Mouse (Mus musculus): ENCODE measurements around the gene Ccnd3. TPM values are rescaled to one million over a fixed set of nuclear protein-coding genes. Genes with fewer than 3 reads are reported as not detected.

Ccnd3 gene
- polyA plus RNA-seq, 1 experiment from 2014 or later = 1,146 TPM

GRCm38 (mm10) chr17:47512956-47513775 is 8.3 kb downstream of the Ccnd3 start:
- DNase-seq (ENCODE audit: low spot score) = peak; percentile 79

DNA sequence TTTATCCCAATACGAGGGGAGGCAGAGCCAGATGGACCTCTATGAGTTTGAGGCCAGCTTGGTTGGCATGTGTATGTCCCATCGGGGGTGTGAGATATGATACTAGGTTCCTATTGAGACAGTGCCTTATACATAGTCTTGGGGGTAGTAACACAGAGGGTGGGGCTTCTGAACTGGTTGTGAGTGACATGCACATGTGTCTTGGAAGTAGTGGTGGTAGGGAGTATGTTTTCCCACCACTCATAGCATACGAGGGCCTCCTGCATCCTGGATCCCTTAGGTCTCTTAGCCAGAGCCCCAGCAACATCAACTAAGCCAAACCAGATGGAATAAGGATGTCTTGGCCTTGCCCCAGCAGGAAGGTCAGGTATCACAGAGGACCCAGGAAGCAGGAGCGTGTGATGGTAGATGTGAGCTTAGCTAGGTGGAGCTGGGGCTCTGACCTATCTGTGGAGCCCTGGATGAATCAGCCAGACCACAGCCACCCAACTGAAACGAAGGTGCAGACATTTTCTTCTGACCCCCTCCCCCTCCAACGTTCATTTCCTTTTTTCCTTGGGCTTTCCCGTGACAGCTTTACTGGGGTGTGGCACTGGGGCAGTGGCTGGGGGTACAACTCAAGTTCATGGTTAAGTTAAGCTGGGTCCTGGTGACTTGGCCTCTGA is 10.5 kb downstream of the Ccnd3 start:
- DNase-seq (ENCODE audit: low spot score) = peak; percentile 2

- peak; percentile 36 for DNase-seq (ENCODE audit: low spot score)
Observed at GRCm38 (mm10) chr17:47516232-47516631, 11.4 kb downstream of the Ccnd3 start.

DNA sequence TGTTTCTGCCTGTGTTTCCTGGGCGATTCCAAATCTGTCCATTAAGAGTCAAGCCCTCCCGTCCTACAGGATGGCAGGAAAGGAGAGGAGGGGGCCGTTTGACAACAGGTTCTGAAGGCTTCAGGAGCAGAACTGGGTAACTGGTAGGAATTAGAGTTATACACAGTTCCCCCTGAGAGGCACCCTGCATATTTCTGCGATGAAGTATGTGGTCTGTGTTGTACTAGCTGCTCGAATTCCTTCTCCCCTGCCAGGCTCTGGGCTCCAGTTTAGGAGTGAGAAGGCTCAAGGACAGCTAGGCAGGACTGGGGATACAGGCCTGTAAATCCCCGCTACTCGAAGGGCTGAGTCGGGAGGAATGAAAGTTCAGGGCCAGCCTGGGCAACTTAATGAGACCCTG is 13.4 kb downstream of the Ccnd3 start:
- peak; percentile 6 for DNase-seq (ENCODE audit: low spot score)

DNA sequence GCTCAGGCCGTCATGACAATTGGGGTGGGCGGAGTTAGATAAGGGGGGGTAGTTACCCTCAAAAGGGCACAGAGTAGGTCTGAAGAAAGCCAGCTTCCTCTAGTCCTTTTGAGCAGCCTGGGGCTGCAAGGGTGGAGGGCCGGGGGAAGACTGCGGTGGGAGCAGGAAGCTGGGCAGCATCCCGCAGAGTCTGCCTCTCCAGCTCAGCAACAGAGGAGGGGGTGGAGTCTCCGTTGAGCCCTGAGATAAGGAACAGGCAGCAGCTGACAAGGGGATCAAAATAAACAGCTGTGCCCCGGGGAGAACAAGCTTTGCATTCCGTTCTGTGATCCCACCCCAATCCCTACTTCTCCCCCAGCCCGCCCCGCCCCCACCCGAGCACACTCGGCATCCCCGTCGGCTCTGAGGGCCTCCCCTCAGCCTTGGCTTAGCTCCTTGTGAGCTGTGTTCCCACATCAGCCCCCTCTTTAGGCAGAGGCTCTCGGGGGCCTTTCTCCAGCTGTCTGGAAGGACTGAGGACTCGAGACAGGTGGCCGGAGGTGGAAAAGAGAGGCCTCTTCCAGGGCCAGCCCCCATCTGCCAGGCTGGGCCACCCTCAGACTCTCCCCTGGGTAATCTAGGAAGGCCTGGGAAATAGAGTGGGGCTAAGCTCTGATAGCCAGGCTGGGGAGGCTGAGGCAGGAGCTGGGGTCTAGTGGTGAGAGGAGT is 16.9 kb downstream of the Ccnd3 start:
- DNase-seq (ENCODE audit: low spot score) = peak; percentile 95

DNA sequence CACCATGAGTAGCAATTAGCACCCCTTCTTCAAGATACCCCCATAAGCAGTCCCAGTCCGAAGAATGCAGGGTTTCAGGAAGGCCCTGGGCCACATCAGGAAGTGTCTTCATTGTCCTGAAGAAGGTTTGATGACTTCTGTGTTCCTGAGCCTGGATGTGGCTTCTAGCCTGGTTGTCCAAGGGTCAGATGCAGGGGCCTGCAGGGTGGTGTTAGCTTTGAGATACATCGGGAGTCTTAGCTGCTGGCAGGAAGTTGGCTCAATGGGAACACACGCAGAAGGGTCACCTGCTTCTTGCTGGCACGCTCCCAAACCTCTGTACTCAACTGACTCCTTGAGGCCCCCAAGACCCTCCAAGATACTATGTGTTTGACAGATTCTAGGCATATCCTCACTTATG is 17.7 kb downstream of the Ccnd3 start:
- DNase-seq (ENCODE audit: low spot score) = peak; percentile 23

GRCm38 (mm10) chr17:47523211-47523682 is 18.4 kb downstream of the Ccnd3 start:
- peak; percentile 41 for DNase-seq (ENCODE audit: low spot score)

DNA sequence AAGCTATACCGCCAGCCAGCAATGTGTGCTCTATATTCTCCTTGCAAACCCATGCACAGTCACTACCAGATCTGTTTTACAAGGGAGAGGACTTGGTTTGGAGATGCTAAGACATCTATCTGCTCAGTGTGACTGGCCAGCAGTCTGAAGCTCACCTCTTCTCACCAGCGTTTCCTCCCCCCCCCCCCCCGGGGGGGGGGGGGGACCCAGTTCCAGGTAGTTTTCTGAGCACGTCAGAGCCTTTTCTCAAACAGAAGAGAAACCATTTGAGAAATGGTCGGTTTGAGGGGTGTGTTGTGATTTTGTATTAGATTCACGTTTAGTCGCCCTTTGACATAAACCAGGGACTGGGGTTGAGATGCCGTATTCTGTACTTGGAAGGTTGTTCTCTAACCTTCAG is 19.2 kb downstream of the Ccnd3 start:
- DNase-seq (ENCODE audit: low spot score) = no peak

DNA sequence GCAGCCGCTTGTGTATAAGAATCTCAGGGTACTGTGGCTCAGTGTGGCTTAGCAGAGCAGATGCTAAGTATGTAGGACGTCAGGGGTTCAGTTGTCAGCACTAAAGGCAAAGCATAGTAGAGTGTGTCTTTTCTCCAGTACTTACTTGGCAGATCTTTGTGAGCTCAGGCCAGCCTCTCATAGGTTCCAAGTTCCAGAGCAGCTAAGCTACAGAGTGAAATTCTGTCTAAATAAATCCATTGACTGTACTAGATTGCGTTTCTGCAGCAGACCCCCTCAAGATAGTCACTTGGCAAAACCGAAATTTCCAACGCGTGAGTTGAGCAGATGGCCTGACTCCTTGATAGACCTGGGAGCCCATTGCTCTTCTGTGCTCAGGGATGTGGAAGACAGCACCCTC is 20.1 kb downstream of the Ccnd3 start:
- no peak for DNase-seq (ENCODE audit: low spot score)

DNA sequence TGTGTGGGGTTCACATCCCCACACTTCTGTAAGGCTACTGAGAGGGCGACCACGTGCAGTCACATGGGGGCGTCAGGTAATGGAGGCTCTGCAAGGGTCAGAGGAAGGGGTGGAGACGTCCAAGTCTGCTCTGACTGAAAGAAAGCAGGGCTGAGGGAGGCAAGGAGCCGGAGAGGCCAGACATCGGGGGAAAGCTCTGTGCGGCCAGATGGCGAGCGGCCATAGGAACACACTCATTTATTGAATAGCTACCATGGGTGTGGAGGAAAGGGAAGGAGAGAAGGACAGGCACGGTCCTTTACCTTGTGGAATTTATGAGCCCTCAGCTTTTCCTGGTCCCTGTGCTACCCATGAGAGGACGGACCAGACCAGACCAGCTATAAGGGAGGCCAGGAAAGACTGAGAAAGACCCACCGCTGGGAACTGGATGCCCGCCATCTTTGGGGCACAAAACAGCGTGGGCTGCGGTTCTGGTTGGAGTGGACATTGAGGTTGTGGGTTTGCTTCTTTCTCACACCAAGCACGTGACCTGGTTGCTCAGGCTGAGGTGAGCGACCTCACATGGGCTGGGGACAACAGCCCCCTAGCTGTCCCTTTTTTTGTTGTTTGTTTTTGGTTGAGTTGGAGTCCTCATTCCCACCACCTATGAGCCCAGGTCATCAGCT is 22.1 kb downstream of the Ccnd3 start:
- DNase-seq (ENCODE audit: low spot score) = no peak

- DNase-seq (ENCODE audit: low spot score) = peak; percentile 76
Observed at GRCm38 (mm10) chr17:47527581-47528300, 22.9 kb downstream of the Ccnd3 start.

- no peak for DNase-seq (ENCODE audit: low spot score)
Observed at GRCm38 (mm10) chr17:47528919-47529318, 24.1 kb downstream of the Ccnd3 start.

DNA sequence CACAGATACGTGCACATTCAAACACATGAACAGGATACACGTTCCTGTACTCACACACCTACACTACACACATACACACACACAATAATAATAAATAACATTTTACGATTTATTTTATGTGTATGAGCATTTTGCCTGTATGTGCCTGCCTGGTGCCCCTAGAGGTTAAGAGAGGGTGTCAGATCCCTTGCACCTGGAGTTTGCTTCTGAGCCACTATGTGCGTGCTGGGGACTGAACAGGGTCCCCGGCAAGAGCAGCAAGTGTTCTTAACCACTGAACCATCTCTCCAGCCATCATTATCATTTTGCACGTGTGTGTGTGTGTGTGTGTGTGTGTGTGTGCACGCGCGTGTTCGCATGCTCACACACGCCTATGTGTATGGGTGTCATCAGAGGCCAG is 24.7 kb downstream of the Ccnd3 start:
- peak; percentile 63 for DNase-seq (ENCODE audit: low spot score)

DNA sequence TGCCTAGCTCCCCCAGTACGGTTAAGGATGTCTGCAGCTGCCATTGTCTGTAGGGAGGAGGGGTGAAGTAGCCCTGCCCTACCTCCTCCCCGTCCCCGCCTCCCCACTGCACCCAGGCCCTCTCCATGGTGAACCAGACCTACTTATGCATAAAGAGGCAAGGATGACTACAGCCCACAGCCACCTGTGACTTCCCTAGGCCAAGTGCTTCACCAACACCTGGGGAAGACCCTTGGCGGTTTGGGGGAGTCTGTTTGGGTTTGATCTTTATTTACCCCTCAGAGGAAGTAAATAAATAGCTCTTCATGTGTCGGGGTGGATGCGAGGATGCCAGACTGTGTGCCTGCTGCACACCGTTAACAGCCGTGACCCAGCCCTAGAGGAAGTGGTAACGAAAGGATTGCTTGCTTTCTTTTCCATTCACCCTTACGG is 26.6 kb downstream of the Ccnd3 start:
- DNase-seq (ENCODE audit: low spot score) = peak; percentile 97

GRCm38 (mm10) chr17:47532364-47532763 is 27.5 kb downstream of the Ccnd3 start:
- DNase-seq (ENCODE audit: low spot score) = peak; percentile 17

- DNase-seq (ENCODE audit: low spot score) = peak; percentile 85
Observed at GRCm38 (mm10) chr17:47533691-47534090, 28.8 kb downstream of the Ccnd3 start.

DNA sequence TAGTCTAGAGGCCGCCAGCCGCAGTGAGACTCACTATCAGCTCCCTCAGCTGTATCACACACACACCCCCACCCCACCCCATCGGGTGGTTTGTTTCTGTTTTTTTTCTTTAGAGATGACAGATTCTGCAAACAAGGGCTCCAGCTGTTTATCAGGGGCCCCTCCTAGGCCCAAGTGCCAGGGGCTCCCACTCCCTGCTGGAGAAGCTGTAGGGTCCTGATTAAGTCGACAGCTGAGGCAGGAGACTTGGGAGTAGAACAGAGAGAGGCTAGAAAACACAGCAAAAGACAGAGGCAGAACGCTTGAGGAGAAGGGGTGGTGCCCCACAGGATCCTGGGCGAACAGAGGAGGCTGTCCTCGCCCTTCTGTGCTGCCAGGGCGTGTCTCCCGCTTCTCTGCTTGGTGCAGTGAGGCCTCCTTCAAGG is 31.0 kb downstream of the Ccnd3 start:
- peak; percentile 77 for DNase-seq (ENCODE audit: low spot score)

DNA sequence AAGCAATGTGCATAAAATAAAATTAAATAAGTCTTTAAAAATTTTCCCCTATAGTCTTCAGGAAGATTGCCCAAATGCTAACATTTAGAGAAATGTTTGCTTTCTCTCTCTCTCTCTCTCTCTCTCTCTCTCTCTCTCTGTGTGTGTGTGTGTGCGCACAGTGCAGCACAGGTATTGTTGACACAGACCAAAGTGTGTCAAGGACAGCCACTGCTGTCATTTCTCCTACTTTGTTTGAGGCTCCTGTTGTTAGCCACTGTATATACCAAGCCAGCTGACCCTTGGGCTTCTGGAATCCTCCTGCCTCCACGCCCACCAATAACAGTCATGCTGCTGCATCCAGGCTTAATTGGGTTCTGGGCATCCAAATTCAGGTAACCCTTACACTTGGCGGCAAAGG is 33.2 kb downstream of the Ccnd3 start:
- DNase-seq (ENCODE audit: low spot score) = peak; percentile 2

GRCm38 (mm10) chr17:47539128-47539527 is 34.3 kb downstream of the Ccnd3 start:
- peak; percentile 17 for DNase-seq (ENCODE audit: low spot score)

- peak; percentile 97 for DNase-seq (ENCODE audit: low spot score)
Observed at GRCm38 (mm10) chr17:47542061-47542460, 37.2 kb downstream of the Ccnd3 start.
